Mouse (Mus musculus) lung, postnatal 36 days (tissue): ENCODE measurements at regions not wholly inside any gene's neighbourhood (a gene's known extent, or its start where the extent isn't known, plus 50 kb on each side); places are given as distances from the start of the nearest gene placed in this dataset.

Experiments
- DNase-seq: peaks from one replicate; pipeline ENCODE4 v3.0.0; 2022; ENCODE audit warnings: mixed read lengths

DNA sequence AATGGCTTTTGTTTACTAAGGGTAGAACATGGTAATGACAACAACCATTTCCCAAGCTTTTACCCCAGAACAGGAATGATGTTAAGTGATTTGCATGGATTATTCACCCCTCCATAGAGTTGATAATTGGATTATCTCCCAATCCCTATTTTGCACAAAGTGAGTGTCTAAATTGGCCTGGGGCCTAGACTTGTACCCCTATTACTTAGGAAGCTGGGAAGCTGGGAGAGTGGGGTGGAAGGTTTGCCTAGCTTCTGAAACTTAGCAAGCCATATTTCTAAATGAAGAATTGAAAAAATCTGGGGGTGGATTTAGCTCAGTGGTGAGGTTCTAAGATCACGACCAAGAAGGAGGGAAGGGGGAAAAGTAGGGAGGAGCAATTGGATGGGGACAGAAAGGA lies 289.9 kb downstream of the Rngtt start:
- DNase-seq = no peak

DNA sequence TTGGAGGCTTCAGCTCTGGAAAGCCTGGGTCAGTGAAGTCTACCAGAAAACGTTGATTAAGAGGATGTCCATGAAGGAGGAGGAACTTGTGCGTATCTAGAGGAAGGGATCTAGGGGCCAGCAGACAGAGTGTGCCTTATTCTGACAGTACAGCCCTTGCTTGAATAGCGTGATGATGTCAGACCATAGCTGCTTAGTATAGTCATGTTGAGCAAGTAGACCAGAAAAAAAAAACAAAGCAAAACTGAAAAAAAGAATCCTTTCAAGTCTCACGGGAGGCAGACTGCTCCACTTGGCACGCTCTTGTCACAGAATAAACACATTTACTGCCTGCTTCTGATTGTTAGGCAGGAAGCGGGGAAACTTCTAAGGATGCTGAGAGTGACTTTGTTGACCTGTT lies 290.7 kb downstream of the Rngtt start:
- DNase-seq = no peak

DNA sequence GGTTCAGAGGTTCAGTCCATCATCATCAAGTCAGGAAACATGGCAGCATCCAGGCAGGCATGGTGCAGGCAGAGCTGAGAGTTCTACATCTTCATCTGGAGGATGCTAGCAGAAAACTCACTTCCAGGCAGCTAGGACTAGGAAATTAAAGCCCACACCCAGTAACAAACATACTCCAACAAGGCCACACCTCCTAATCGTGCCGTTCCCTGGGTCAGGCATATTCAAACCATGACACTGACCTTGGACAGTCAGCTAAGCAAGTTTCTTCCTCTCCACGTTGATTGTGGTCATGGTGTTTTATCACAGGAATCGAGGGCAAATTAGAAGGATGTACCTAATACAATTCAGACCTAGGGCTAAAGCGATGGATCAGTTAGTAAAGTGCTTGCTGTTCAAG lies 294.5 kb downstream of the Rngtt start:
- no peak for DNase-seq

DNA sequence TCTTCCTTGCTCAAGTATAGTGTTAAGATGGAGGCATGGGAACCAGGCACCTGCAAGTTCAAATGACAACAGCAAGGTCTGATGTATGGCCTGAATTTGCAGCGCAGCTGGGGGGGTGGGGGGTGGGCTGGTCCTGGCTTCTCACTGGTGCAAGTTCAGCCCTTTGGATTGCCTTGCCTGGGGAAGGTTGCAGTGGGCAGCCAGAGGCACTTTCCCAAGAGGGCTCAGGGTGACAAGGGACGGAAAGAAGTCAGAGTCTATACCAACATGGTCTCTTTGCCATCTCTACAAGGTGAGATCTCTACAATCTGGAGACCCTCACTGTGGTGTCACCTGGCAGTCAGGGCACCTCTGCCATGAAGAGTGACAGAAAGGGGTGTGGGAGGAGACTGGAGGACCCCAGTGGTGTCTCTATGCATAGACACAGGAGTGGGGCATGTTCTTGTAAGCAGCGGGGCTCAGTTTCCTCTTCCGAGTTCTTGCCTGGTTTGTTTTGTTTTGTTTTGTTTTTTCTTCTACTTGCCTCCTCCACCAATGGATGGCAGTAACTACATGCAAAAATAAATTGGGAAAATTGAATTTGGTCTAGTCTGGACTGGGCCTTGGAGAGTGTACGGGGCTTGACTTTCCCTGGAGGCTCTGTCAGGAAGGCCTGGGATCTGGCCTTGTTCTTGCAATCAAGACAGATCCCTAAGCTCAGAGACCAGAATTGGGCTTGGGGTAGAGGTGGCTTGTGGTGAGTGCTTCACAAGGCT lies 284.4 kb upstream of the Cnr1 start:
- no peak for DNase-seq

DNA sequence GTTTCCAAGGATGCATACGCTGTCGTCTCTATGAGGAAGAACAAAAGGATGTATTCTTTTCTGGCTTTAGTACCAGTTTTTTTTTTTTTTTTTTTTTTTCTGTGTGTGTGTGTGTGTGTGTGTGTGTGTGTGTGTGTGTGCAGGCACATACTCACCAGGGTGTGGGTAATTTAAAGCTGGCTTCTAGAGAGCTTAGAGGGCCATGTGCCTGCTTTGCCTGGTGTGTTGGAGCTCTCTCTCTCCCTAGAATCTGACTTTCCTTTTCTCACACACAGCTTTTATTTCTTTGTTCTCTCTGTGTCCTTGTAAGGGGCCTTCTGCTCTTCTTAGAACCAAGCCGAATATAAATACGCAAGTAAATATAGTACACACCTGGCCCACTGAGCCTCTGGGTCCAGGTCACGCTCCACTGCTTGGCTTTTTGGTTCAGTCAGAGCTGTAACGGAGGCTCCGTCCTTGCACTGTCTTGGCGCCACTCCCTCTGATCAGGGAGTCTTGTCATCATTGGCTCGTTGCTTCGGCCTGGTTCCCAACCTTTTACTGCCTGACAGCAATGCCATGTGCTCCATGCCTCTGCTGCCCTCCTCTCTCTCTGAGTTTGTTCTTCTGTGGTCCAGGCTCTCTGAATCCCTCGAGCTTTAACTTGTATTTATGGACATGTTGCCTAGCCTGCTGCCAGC lies 283.7 kb upstream of the Cnr1 start:
- no peak for DNase-seq

DNA sequence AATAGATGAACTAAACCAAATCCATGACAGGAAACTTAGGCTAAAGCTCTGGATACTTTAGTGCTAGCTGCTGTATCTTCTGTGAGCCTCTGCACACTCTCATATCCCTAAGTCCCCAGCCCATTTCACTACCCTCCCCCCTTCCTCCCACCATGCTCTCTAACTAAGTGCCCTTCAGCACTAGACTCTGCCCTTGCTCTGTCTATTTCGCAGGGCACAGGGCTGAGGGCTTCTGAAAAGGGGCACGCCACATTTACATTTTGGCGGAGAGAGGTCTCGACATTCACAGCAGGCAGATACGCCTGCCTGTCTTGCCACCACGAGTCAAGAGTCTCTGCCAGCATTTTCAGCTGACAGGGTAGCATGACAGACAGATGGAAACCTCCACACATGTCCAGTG lies 282.5 kb upstream of the Cnr1 start:
- no peak for DNase-seq

DNA sequence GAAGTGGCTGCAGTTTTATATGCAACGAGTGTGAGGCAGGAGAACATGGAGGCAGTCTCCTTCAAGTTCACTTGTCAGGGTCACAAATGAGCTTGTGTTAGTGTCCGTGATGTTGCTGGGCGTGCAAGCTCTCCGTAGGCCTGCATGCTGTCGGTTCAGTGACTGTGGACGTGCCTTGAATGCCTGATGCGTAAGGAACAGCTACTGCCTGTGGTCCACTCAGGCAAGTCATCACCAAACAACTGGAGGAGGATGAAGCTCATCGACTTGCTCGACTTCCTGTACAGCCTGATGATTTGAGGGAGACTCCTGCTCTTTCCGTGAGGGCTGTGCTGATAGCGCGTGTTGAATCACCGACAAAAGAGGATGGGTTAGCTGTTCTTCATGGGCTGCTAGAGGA lies 281.9 kb upstream of the Cnr1 start:
- DNase-seq = no peak

DNA sequence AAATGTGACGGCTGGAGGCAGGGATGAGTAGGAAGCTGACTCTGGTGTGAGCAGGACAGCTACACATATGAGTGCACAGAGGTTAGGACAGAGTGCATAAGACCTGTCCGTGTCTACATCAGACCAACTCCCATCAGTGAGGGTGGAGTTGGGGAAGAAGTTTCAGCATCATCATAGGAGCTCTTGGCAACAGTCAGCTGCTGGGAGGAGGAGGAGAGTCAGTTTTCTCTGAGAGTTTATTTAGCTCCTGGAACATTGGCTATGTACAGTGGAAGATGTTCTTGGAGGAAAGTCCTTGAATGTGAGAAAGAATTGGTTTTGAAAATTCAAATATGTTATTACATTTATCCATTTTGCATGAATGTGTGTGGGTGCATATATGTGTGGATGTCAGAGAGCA lies 279.2 kb upstream of the Cnr1 start:
- DNase-seq = no peak

DNA sequence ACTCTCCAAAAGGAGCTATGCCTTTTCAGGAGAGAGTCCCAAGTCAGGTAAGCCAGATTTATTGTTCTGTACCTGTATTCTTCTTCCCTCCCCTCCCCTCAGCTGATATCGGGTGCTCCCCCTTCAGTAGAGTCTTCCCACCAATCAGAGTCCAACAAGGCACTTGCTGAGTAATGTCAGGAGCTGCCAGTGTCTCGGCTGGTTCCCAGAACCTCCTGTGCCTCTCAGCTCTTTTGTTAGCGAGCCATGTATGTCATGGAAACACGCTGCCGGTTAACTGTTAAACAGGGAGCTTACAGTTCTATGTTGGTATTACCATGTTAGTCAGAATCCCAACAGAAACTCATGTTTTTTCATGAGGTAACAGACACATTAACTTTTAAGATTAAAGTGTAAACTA lies 273.1 kb upstream of the Cnr1 start:
- no peak for DNase-seq

DNA sequence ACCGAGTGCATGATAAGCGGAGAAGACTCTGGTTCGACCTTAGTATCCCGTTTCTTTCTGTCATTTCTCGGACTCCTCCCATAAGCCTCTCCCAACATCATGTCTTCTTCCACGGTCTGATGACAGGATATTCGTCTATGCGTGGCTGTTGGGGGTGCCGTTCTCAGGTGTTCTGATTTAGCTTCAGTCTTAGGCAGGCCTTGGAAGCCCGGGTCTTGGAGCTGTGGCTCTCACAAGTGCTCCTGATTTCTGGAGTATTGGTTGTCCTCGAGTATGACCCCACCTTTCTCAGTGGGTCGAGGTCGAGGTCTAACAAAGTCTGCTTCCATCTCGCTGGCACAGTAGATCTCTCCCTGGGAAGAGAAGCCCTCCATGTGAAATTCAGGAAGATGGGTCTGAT lies 264.6 kb upstream of the Cnr1 start:
- no peak for DNase-seq

DNA sequence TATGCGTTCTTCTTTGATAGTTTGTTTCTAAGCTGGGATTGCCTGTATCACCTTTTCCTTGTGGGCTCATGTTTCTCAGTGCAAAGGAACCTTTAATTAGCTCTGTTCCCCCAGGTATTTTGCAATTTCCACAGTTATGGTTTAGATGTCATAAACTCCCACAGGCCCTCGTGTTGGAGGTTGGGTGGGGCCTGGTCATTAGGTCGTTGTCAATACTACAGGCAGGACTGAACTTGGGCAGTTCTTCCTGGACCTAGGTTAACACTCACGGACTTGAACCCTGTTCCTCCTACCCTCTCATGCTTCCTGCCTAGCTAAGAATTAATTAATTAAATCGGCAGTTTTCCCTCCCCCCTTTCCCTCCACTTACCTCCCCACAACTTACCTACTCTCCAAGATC lies 263.8 kb upstream of the Cnr1 start:
- DNase-seq = no peak

DNA sequence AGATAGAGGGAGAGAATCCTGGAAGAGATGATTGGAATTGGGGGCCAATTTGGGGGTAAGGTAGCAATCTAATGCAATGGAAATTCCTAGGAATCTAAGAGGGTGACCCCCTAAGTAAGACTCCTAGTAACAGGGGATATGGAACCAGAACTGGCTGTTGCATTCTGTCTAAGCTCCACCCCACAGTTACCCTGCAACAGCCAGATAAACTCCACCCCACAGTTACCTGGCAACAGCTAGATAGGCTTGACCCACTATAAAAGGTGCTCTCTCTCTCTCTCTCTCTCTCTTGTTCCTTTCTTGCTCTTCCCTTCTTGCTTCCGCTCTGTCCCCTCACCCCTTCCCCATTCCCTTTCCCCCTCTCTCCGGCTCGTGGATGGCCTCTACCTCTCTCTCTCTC lies 262.5 kb upstream of the Cnr1 start:
- no peak for DNase-seq

DNA sequence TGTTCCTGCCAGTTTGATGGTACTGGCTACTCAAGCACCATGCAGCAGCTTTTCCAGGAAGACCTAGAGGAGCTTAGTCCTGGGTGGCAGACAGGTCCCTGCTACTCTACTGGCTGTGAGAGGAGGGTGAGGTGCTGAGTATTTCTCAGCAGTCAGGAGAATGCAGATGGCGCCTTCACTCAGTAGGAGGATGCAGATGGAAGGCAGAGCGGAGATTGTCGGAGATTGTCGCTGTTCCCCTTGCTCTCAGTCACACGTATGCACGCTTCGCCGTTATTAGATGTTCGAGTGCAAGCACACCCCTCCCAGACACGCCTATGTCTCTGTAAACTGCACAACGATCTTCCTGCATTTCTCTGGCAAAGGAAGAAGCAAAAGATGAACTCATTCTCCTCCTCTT lies 261.4 kb upstream of the Cnr1 start:
- DNase-seq = no peak

DNA sequence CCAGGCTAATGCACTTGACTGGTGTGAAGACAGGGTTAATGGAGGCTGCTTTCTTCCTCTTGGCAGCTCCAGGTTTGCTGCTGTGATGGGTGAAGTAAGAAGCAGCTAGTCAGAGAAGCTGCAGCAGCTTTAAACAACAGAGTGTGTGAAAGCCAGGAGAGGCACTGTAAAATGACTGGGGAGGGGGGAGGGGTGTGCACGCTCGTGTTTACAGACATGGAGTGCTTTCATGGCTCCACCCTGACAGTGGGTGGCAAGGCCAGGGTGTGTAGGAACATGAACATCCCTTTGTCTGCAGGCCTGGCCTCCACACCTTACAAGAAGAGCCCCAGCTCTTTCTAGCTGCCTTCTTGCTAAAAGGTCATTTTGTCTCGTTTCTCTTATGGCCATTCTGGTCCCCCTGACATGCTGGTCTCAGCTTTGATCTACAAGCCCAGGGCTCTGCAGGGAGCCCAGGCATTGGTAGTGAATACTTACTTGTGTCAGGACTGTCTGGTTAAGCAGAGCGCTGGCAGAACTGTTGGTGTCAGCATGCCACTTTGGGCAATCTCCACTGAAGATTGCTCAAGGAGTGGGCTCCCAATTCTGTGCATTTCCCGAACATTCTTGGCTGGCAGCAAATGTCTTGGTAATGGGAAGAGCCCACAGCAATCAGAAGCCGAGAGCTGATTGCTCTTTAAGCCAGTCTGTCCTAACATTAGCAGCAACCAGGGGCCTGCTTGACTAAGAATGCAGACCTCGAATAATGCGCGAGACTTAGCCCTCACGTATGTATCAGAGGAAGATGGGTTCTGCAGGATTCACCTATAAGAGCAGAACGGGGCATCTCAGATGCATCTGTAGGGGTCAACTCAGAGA lies 260.5 kb upstream of the Cnr1 start:
- DNase-seq = no peak

DNA sequence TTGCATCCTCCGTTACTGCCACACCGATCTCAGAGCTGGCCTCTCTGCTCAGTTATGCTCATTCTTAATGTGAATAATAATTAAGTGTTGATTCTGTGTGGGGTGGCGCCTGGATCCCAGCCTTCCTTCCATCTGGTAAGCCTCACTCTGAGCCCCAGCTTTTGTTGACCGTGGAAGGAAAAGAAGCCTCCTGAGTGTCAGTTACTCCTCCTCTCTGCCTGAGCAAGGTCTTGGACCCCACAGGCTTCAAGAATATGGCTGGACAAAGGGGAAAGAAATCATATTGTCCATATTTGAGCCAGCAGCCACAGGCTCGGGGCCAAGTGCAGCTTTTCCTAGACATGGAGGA lies 259.9 kb upstream of the Cnr1 start:
- peak; percentile 21 for DNase-seq

DNA sequence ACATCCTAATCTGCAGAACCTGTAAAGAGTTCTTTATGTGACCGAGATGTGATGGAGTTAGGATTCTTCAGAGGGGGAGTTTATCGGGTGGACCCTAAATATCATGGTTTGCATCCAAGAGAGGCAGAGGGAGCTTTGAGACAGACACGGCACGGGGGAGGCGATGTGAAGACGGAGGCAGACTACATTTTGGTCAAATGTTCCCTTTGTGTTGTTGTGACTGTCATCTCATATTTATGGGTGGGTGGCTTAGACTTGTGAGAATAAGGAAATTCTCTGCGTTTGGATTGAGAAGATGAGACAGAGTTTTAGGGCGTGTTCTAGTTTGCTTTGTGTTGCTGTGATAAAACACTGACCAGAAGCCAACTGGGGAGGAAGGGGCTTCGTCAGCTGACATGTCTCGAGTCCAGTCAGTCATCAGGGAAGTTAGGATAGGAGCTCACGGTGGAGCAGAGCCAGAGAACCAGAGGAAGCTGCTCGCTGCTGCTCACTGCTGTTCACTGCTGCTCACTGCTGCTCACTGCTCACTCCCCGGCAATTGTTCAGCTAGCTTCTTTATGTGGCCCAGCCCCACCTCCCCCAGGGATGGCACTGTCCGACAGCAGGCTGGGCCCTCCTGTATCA lies 259.0 kb upstream of the Cnr1 start:
- no peak for DNase-seq

DNA sequence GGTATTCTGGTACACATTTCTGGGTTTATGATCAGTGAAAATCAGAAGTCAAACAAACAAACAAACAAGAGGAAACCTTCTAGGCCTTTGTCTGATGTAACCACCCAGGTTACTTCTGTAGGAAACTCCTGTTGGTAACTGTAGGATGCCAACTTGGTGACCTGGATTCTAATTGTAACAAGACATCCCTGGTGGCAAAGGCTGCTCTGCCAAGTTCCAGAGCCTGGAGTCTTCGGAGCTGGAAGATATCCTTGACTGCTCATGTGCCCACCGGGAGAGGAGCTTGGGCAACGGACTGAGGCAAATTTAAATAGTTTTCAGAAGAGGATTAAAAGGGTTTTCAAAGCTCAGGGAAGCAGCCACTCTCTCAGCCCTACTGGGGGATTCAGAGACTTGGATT lies 256.0 kb upstream of the Cnr1 start:
- no peak for DNase-seq

DNA sequence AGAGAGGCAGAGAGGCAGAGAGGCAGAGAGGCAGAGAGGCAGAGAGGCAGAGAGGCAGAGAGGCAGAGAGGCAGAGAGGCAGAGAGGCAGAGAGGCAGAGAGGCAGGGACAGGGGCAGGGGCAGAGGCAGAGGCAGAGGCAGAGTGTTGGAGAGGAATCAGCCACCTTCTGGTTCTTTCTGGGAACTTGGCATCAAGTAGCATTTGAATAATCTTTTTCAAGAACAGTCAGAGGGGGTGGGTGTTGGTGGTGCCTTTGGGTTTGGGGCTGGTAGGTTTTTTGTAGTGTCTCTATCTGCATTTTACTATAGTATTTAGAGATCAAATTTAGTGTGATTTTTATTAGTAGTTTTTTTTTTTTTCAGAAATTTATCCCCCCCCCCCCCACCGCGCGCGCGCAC lies 249.3 kb upstream of the Cnr1 start:
- no peak for DNase-seq

DNA sequence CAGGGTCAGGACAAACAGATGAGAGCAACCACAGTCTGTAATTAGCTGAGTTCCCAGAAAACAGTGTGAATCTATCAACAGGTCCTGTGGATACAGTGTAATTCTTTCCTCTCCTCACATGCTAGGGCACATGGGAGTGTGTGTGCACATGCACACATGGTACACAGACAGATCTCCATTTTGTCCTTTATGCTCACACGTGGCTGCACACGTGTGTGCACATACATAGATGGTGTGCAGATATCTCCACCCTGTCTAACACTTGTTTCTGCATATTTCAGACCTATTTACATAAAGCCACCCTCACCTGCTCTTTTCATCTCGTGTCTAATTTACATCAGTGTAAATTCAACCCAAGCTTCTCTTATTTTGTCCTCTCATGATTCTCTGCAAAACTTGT lies 245.0 kb upstream of the Cnr1 start:
- no peak for DNase-seq

DNA sequence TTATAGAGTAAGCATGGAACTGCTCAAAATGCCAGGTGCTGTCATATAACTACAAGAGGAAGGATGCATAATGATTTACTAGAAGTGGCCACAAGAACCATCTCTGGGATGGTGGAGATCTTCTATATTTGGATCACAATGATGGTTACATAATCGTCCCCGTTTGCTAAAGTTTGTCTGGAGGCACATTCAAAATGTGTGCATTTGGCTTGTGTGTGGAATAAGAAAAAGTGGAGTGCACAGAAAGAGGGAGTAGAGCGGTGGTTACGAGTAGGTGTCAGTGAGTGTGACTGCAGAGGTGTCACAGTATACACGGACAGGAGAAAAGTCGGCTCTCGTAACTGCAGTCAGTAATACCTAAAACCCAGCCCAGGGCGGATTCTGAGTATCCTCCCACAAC lies 238.3 kb upstream of the Cnr1 start:
- no peak for DNase-seq

DNA sequence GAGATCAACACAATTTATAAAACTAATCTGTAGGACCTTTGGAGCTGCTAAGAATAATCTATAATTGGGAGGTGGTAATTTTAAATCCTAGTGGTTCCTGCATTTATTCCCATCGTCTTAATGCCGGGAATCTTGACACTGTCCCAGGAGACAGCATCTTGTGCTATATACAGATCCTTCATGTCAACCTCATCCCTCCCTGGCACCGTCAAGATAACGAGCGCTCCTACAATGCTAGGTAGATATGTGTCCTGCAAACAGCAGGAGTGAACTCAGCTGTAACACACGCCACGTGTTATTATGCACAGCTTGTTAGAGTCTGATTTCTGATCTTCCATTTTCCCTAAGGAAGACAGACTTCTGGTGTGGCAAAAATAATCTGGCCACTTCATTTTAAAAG lies 237.0 kb upstream of the Cnr1 start:
- no peak for DNase-seq

DNA sequence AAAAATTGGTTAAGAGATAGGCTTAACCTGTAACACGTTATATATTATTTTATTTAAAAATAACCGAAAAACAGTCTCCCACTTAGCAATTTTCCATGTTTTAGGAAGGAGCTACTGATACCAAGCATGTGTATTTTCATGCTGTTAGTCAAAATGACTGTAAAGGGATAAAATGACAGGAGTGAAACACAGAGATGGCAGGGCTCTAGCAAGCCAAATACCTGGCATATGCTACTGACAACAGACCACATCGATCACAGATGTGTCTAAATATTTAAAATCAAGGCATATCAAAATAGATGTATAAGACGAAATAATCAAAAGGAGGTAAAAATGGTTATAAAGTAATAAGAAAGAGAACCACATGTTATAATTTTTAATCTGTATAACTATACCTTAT lies 231.0 kb upstream of the Cnr1 start:
- no peak for DNase-seq

DNA sequence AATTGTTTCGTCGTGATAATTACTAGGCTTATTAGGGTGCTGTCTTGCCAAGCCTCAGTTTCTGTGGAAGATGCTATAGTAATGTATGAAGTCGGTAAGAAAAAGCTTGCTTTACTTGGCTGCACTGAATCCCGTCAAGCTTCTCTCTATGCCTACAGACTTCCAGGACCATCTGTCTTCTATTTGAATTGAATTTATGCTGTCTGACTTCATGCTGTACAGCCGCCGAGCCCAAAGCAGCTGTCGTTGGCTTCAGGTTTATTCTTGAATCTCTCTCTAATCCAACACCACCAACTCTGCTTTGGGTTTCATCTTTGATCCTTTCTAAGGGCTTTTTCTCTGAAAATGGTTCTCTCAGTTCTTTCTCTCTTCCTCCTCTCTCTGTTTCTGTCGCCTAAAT lies 227.4 kb upstream of the Cnr1 start:
- DNase-seq = no peak
